In the genomic region with DNA sequence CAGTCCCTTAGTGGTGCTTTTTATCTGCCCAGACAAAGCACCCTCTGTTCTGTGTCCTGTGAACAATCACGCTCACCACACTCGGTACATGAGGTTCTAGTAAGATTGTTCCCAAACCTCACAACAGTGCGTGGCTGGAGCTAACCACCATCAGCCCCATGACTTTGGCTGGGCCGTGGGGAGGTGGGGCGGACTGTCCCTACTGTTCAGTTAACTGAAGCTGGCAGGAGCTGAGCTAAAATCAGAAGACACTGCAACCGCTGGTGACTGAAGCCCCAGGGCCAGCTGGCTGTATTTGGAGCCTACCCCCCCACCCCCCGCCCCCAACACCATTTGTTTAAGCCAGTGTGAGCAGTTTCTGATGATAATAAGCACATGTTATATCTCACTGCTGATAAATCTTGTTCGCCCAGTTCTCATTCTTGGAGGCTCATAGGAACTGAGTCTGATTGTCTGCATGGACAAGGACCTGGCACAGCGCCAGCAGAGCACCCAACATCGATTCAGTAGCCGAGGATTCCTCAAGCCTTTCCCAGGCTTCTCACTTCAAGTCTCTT, we compare ENCODE assay signal across 8 mouse cellular contexts. TPM values are rescaled to one million over a fixed set of nuclear protein-coding genes. Genes with fewer than 3 reads are reported as not detected.
DNase-seq lines count a peak whose midpoint lies in the region; ATAC-seq and TF ChIP-seq lines count a peak whose summit lies in the region.

No protein-coding gene starts in this region.

- H3K9me3 ChIP-seq in neural tube, embryonic 13.5 days: no peaks in the 10 kb centered on the region
- H3K9me3 ChIP-seq in forebrain, postnatal 0 days (ENCODE audit: low read length): no peaks in the 10 kb centered on the region
- H3K9me3 ChIP-seq in neural tube, embryonic 15.5 days (replicated peaks): no peaks in the 10 kb centered on the region

- no peak for ATAC-seq in neural tube, embryonic 13.5 days (ENCODE audit: low read depth)
- peak; percentile 88 for ATAC-seq in forebrain, postnatal 0 days
- ATAC-seq in neural tube, embryonic 15.5 days (ENCODE audit: low FRiP score): 0 out of 2 replicates have a peak, but pooled peaks have one; percentile 38
- ATAC-seq in erythroblast, adult 5-6 weeks (replicated peaks; ENCODE audit: low FRiP score, poor library complexity, severe bottlenecking): no peak

- intact Hi-C loops in gastrocnemius, postnatal 36 days (cut with DNase I): no loop called here

- DNase-seq in neural tube, embryonic 10.5 days (ENCODE audit: extremely low spot score, low spot score): no peak
- peak; percentile 39 for DNase-seq in forebrain, postnatal 0 days
- peak; percentile 71 to 78 for DNase-seq in layer of hippocampus, postnatal 36 days
- DNase-seq in gastrocnemius, postnatal 36 days: no peak
- DNase-seq in kidney, adult 9 months: no peak

- no peak overlapping the region for H3K9ac ChIP-seq in neural tube, embryonic 13.5 days
- H3K9ac ChIP-seq in forebrain, postnatal 0 days: no peak overlapping the region
- no peak overlapping the region for H3K9ac ChIP-seq in neural tube, embryonic 15.5 days (replicated peaks)

- peak overlapping the region; percentile 61 for H3K27ac ChIP-seq in neural tube, embryonic 13.5 days (replicated peaks)
- H3K27ac ChIP-seq in forebrain, postnatal 0 days (ENCODE audit: low read depth, low read length): peak overlapping the region; percentile 23; the same call in 1 of the 2 replicates
- no peak overlapping the region; the same call in 1 of the 2 replicates for H3K27ac ChIP-seq in neural tube, embryonic 15.5 days (replicated peaks)

- H3K4me3 ChIP-seq in neural tube, embryonic 13.5 days: no peak overlapping the region
- H3K4me3 ChIP-seq in forebrain, postnatal 0 days (ENCODE audit: low read depth, low read length): no peak overlapping the region
- H3K4me3 ChIP-seq in neural tube, embryonic 15.5 days (replicated peaks): no peak overlapping the region

- 62% methylated on average over 11 of the region's 11 CpGs for WGBS in neural tube, embryonic 13.5 days
- 47% methylated on average over 11 of the region's 11 CpGs for WGBS in forebrain, postnatal 0 days
- 62% methylated on average over 11 of the region's 11 CpGs for WGBS in neural tube, embryonic 15.5 days

- H3K27me3 ChIP-seq in neural tube, embryonic 13.5 days: no peaks in the 10 kb centered on the region
- H3K27me3 ChIP-seq in forebrain, postnatal 0 days (ENCODE audit: insufficient read depth, low read length): no peaks in the 10 kb centered on the region
- no peaks in the 10 kb centered on the region for H3K27me3 ChIP-seq in neural tube, embryonic 15.5 days (replicated peaks)

- H3K4me2 ChIP-seq in neural tube, embryonic 13.5 days: no peak overlapping the region
- no peak overlapping the region for H3K4me2 ChIP-seq in forebrain, postnatal 0 days (ENCODE audit: low read depth)
- H3K4me2 ChIP-seq in neural tube, embryonic 15.5 days: no peak overlapping the region

- peaks cover 72% of the 10 kb centered on the region for H3K36me3 ChIP-seq in neural tube, embryonic 13.5 days
- H3K36me3 ChIP-seq in forebrain, postnatal 0 days (ENCODE audit: insufficient read depth): peaks cover 52% of the 10 kb centered on the region
- peaks cover 47% of the 10 kb centered on the region for H3K36me3 ChIP-seq in neural tube, embryonic 15.5 days

- peaks cover 16% of the 10 kb centered on the region for H3K4me1 ChIP-seq in neural tube, embryonic 13.5 days (replicated peaks)
- no peaks in the 10 kb centered on the region for H3K4me1 ChIP-seq in forebrain, postnatal 0 days (ENCODE audit: insufficient read depth)
- H3K4me1 ChIP-seq in neural tube, embryonic 15.5 days: peaks cover 5% of the 10 kb centered on the region

- no peak for TF ChIP-seq CTCF in forebrain, postnatal 0 days (IDR thresholded peaks at IDR 0.05; ENCODE audit: low read depth)

RNA-seq across cellular contexts. Expression of gene Ak3, which starts 23.3 kb away (rescaled TPM):
- polyA plus RNA-seq in neural tube, embryonic 13.5 days (2015; fragmentation: Nextera tagmentation; extraction: Ambion mirVana): 69.8 and 71.9 TPM in 2 replicates
- total RNA-seq in forebrain, postnatal 0 days (2014; rRNA removed): 62.5 and 76.5 TPM in 2 replicates
- 58.0 and 68.2 TPM in 2 replicates for polyA plus RNA-seq in forebrain, postnatal 0 days (2015; fragmentation: Nextera tagmentation; extraction: Ambion mirVana)
- total RNA-seq in layer of hippocampus, postnatal 36 days (2021): 10 to 100 TPM; 50.4 to 55.8 TPM
- polyA plus RNA-seq in neural tube, embryonic 15.5 days (2015; fragmentation: Nextera tagmentation; extraction: Ambion mirVana): 66.1 and 69.8 TPM in 2 replicates
- total RNA-seq in erythroblast, adult 5-6 weeks (2015; ENCODE audit: low replicate concordance): 10.4 and 19.4 TPM in 2 replicates
- total RNA-seq in erythroblast, adult 5-6 weeks (2017; ENCODE audit: low replicate concordance): 6.7 and 9.2 TPM in 2 replicates
- 10 to 100 TPM; 47.4 to 49.0 TPM for total RNA-seq in gastrocnemius, postnatal 36 days (2021)

RNA-seq across cellular contexts. Expression of gene Cdc37l1, which starts 34.3 kb away (rescaled TPM):
- 47.2 and 49.7 TPM in 2 replicates for polyA plus RNA-seq in neural tube, embryonic 13.5 days (2015; fragmentation: Nextera tagmentation; extraction: Ambion mirVana)
- 57.8 and 78.9 TPM in 2 replicates for total RNA-seq in forebrain, postnatal 0 days (2014; rRNA removed)
- polyA plus RNA-seq in forebrain, postnatal 0 days (2015; fragmentation: Nextera tagmentation; extraction: Ambion mirVana): 23.8 and 30.7 TPM in 2 replicates
- total RNA-seq in layer of hippocampus, postnatal 36 days (2021): 100 to 1,000 TPM; 102 to 122 TPM
- 44.0 and 46.7 TPM in 2 replicates for polyA plus RNA-seq in neural tube, embryonic 15.5 days (2015; fragmentation: Nextera tagmentation; extraction: Ambion mirVana)
- 17.1 and 27.7 TPM in 2 replicates for total RNA-seq in erythroblast, adult 5-6 weeks (2015; ENCODE audit: low replicate concordance)
- total RNA-seq in erythroblast, adult 5-6 weeks (2017; ENCODE audit: low replicate concordance): 27.0 and 27.5 TPM in 2 replicates
- 10 to 100 TPM; 40.5 to 40.6 TPM for total RNA-seq in gastrocnemius, postnatal 36 days (2021)

RNA-seq across cellular contexts. Expression of gene 4430402I18Rik, which starts 56.9 kb away (rescaled TPM):
- polyA plus RNA-seq in neural tube, embryonic 13.5 days (2015; fragmentation: Nextera tagmentation; extraction: Ambion mirVana): 0.80 and 1.1 TPM in 2 replicates
- total RNA-seq in forebrain, postnatal 0 days (2014; rRNA removed): 1.9 and 2.1 TPM in 2 replicates
- 4.1 and 4.7 TPM in 2 replicates for polyA plus RNA-seq in forebrain, postnatal 0 days (2015; fragmentation: Nextera tagmentation; extraction: Ambion mirVana)
- 1 to 10 TPM; 4.7 to 8.4 TPM for total RNA-seq in layer of hippocampus, postnatal 36 days (2021)
- 0.78 and 0.96 TPM in 2 replicates for polyA plus RNA-seq in neural tube, embryonic 15.5 days (2015; fragmentation: Nextera tagmentation; extraction: Ambion mirVana)
- not detected in 2 replicates for total RNA-seq in erythroblast, adult 5-6 weeks (2015; ENCODE audit: low replicate concordance)
- not detected in 2 replicates for total RNA-seq in erythroblast, adult 5-6 weeks (2017; ENCODE audit: low replicate concordance)
- under 1 TPM; 0.54 to 0.87 TPM for total RNA-seq in gastrocnemius, postnatal 36 days (2021)

Comparison
In these comparisons a context has a peak if more than half of its experiments do, and no peak if none do; other contexts are left out.
1. ATAC-seq: peak in forebrain, postnatal 0 days (single experiment) and neural tube, embryonic 15.5 days (single experiment); none in neural tube, embryonic 13.5 days (single experiment) and erythroblast, adult 5-6 weeks (single experiment).
2. DNase-seq: peak in forebrain, postnatal 0 days (single experiment) and layer of hippocampus, postnatal 36 days (2 of 2); none in neural tube, embryonic 10.5 days (single experiment), gastrocnemius, postnatal 36 days (0 of 2) and kidney, adult 9 months (single experiment).